Mouse (Mus musculus) MEL (cell line): ENCODE data around the gene Hpse. TPM values are rescaled to one million over a fixed set of nuclear protein-coding genes. Genes with fewer than 3 reads are reported as not detected.
A peak's percentile ranks its signal among the peaks of the same experiment; 100 is the strongest.

Source experiments
- DNase-seq: peaks from one replicate; pipeline ENCODE4 v3.0.0; 2011; ENCODE audit warnings: low read depth, low spot score
- H3K27ac ChIP-seq: 2 replicates; pipeline ENCODE4 v1.5.1; 2012; ENCODE audit warnings: low read depth, mild to moderate bottlenecking, control low read depth, low read length, moderate library complexity; ENCODE audit not compliant: control insufficient read depth
- H3K27me3 ChIP-seq, 2 experiments: fragments of 150-350 bp in 1 of 2; sonication (generic) in 1 of 2; 2 replicates each; pipeline ENCODE4 v1.6.1; 2012; ENCODE audit warnings: low read length in 2 of 2, mild to moderate bottlenecking in 2 of 2, improper control_type of control experiment in 1 of 2, moderate library complexity in 1 of 2; ENCODE audit not compliant: insufficient read depth in 2 of 2, control insufficient read depth in 1 of 2
- H3K36me3 ChIP-seq, 2 experiments: 2 replicates each; pipeline ENCODE4 v1.6.1; 2012 to 2014; ENCODE audit warnings: low read length in 2 of 2, improper control_type of control experiment in 1 of 2, inconsistent platforms in 1 of 2, mild to moderate bottlenecking in 1 of 2; ENCODE audit not compliant: insufficient read depth in 2 of 2, control insufficient read depth in 1 of 2
- H3K4me1 ChIP-seq, 2 experiments: fragments of 150-350 bp in 1 of 2; sonication (generic) in 1 of 2; 2 replicates each; pipeline ENCODE4 v1.6.1; 2012; ENCODE audit warnings: low read length in 2 of 2, improper control_type of control experiment in 1 of 2, mild to moderate bottlenecking in 1 of 2; ENCODE audit not compliant: insufficient read depth in 2 of 2, control insufficient read depth in 1 of 2
- H3K4me3 ChIP-seq, 2 experiments: fragments of 150-350 bp in 1 of 2; sonication (generic) in 1 of 2; 2 replicates each; pipeline ENCODE4 v1.5.1; 2012; ENCODE audit warnings: low read depth in 2 of 2, low read length in 2 of 2, mild to moderate bottlenecking in 2 of 2, moderate library complexity in 2 of 2, control low read depth in 1 of 2, improper control_type of control experiment in 1 of 2; ENCODE audit not compliant: control insufficient read depth in 1 of 2, insufficient read depth in 1 of 2
- H3K79me2 ChIP-seq: 2 replicates; pipeline ENCODE4 v1.6.1; 2012; ENCODE audit warnings: mild to moderate bottlenecking, low read length, moderate library complexity; ENCODE audit not compliant: control insufficient read depth, poor library complexity, insufficient read depth
- H3K9ac ChIP-seq: 2 replicates; pipeline ENCODE4 v1.6.1; 2012; ENCODE audit warnings: low read depth, mild to moderate bottlenecking, control low read depth, low read length, moderate library complexity; ENCODE audit not compliant: control insufficient read depth, poor library complexity, severe bottlenecking
- H3K9me3 ChIP-seq: fragments of 150-350 bp; sonication (generic); replicated peaks from 2 replicates; pipeline ENCODE4 v1.6.1; 2012; ENCODE audit warnings: mild to moderate bottlenecking, low read length, improper control_type of control experiment, moderate library complexity; ENCODE audit not compliant: insufficient read depth
- BHLHE40 ChIP-seq: IDR thresholded peaks from 2 replicates; pipeline ENCODE4 v1.6.1; 2012; ENCODE audit warnings: low read depth, mild to moderate bottlenecking, inconsistent platforms, low read length, improper control_type of control experiment, borderline replicate concordance
- CTCF ChIP-seq, 3 experiments: IDR thresholded peaks in 2 of 3; conservative IDR thresholded peaks in 1 of 3; 2 replicates each; pipeline ENCODE4 v1.5.1; 2011 to 2012; ENCODE audit warnings: low read length in 3 of 3, low read depth in 2 of 3, mild to moderate bottlenecking in 2 of 3, improper control_type of control experiment in 1 of 3, inconsistent platforms in 1 of 3, mixed read lengths in 1 of 3, moderate library complexity in 1 of 3; ENCODE audit not compliant: control insufficient read depth in 1 of 3, insufficient read depth in 1 of 3, poor library complexity in 1 of 3, severe bottlenecking in 1 of 3
- ELF1 ChIP-seq: IDR thresholded peaks from 2 replicates; pipeline ENCODE4 v1.6.1; 2014; ENCODE audit warnings: low read depth, mild to moderate bottlenecking, inconsistent platforms, low read length, improper control_type of control experiment, moderate library complexity
- EP300 ChIP-seq, 2 experiments: IDR thresholded peaks; 2 replicates each; pipeline ENCODE4 v1.6.1; 2011; ENCODE audit warnings: improper control_type of control experiment in 2 of 2, low read length in 2 of 2, low read depth in 1 of 2, mild to moderate bottlenecking in 1 of 2
- GATA1 ChIP-seq: IDR thresholded peaks from 2 replicates; pipeline ENCODE4 v1.6.1; 2011; ENCODE audit warnings: low read depth, low read length, improper control_type of control experiment
- HCFC1 ChIP-seq: IDR thresholded peaks from 2 replicates; pipeline ENCODE4 v1.6.1; 2012; ENCODE audit warnings: low read depth, mild to moderate bottlenecking, inconsistent platforms, low read length, improper control_type of control experiment, moderate library complexity
- KAT2A ChIP-seq: conservative IDR thresholded peaks from 2 replicates; pipeline ENCODE4 v1.6.1; 2012; ENCODE audit warnings: low read depth, low read length, improper control_type of control experiment, inconsistent platforms
- MAFK ChIP-seq: IDR thresholded peaks from 2 replicates; pipeline ENCODE4 v1.6.1; 2011; ENCODE audit warnings: low read depth, mild to moderate bottlenecking, low read length, improper control_type of control experiment, borderline replicate concordance
- MAZ ChIP-seq: IDR thresholded peaks from 2 replicates; pipeline ENCODE4 v1.6.1; 2012; ENCODE audit warnings: low read depth, mild to moderate bottlenecking, inconsistent platforms, low read length, improper control_type of control experiment
- MXI1 ChIP-seq: IDR thresholded peaks from 2 replicates; pipeline ENCODE4 v1.6.1; 2011; ENCODE audit warnings: mild to moderate bottlenecking, low read depth, low read length, improper control_type of control experiment
- MYB ChIP-seq: IDR thresholded peaks from 2 replicates; pipeline ENCODE4 v1.6.1; 2011; ENCODE audit warnings: mild to moderate bottlenecking, low read depth, low read length, improper control_type of control experiment
- MYC ChIP-seq: IDR thresholded peaks from 2 replicates; pipeline ENCODE4 v1.6.1; 2011; ENCODE audit warnings: low read depth, mild to moderate bottlenecking, low read length, improper control_type of control experiment, moderate library complexity
- NRF1 ChIP-seq: IDR thresholded peaks from 2 replicates; pipeline ENCODE4 v1.6.1; 2014; ENCODE audit warnings: low read depth, mild to moderate bottlenecking, inconsistent platforms, low read length, improper control_type of control experiment, moderate library complexity; ENCODE audit not compliant: poor library complexity, insufficient read depth, severe bottlenecking
- POLR2AphosphoS5 ChIP-seq: IDR thresholded peaks from 2 replicates; pipeline ENCODE4 v1.6.1; 2012; ENCODE audit warnings: low read depth, borderline replicate concordance, mild to moderate bottlenecking, inconsistent platforms, low read length, moderate library complexity, mixed read lengths
- RCOR1 ChIP-seq: IDR thresholded peaks from 2 replicates; pipeline ENCODE4 v1.6.1; 2012; ENCODE audit warnings: low read depth, mild to moderate bottlenecking, inconsistent platforms, low read length, improper control_type of control experiment
- SMC3 ChIP-seq: IDR thresholded peaks from 2 replicates; pipeline ENCODE4 v1.6.1; 2011; ENCODE audit warnings: low read depth, low read length, improper control_type of control experiment
- TAL1 ChIP-seq: IDR thresholded peaks from 2 replicates; pipeline ENCODE4 v1.6.1; 2012; ENCODE audit warnings: mild to moderate bottlenecking, inconsistent platforms, low read length, moderate library complexity, mixed read lengths
- TBP ChIP-seq: IDR thresholded peaks from 2 replicates; pipeline ENCODE4 v1.8.0; 2011; ENCODE audit warnings: low read depth, low read length, improper control_type of control experiment
- TCF12 ChIP-seq: IDR thresholded peaks from 2 replicates; pipeline ENCODE4 v1.6.1; 2014; ENCODE audit warnings: low read depth, mild to moderate bottlenecking, inconsistent platforms, low read length, improper control_type of control experiment, moderate library complexity
- UBTF ChIP-seq: IDR thresholded peaks from 2 replicates; pipeline ENCODE4 v1.6.1; 2012; ENCODE audit warnings: low read depth, mild to moderate bottlenecking, inconsistent platforms, low read length, improper control_type of control experiment, moderate library complexity, borderline replicate concordance; ENCODE audit not compliant: insufficient read depth
- USF1 ChIP-seq: IDR thresholded peaks from 2 replicates; pipeline ENCODE4 v1.6.1; 2014; ENCODE audit warnings: low read depth, mild to moderate bottlenecking, inconsistent platforms, low read length, improper control_type of control experiment, moderate library complexity
- polyA plus RNA-seq, 2 experiments: library from polyadenylated mRNA; stranded (reverse) in 1 of 2; unstranded in 1 of 2; fragments of >175 nt in 1 of 2; fragments of >200 nt in 1 of 2; gene quantifications; 2 replicates each; pipeline versions ENCODE4 v1.2.1 to v1.2.4; 2012; ENCODE audit warnings: low replicate concordance in 2 of 2, low read depth in 1 of 2; ENCODE audit not compliant: insufficient read length in 2 of 2, insufficient read depth in 1 of 2, missing spikeins in 1 of 2
- total RNA-seq: library from RNA; depleted of rRNA; stranded (reverse); fragments of 300-350 nt; gene quantifications from 2 replicates; pipeline ENCODE4 v1.2.3, GENCODE M21; 2012

Gene Hpse
- total and polyA plus RNA-seq, 3 experiments: 0.03 TPM; not detected in 2

GRCm38 (mm10) chr5:100650969-100651368 lies 68.5 kb downstream of the Hpse start:
- TF ChIP-seq HCFC1 (no peak), MXI1 (no peak), KAT2A (no peak), TBP (no peak), GATA1 (no peak), SMC3 (no peak), USF1 (no peak), TAL1 (no peak), EP300 (IDR thresholded peaks at IDR 0.05; ENCODE audit: low read depth in 1 of 2, low read length in 2 of 2) (no peak), ELF1 (no peak), BHLHE40 (no peak), UBTF (no peak), MAFK (no peak)
- no peak for DNase-seq
- Histone ChIP-seq H3K79me2 (no peaks in the 10 kb centered on the region), H3K36me3 (peaks cover 0 to 6% of the 10 kb centered on the region in 2 experiments; a peak in 3 of 4 replicates), H3K9me3 (no peaks in the 10 kb centered on the region), H3K27me3 (no peaks in the 10 kb centered on the region), H3K4me3 (no peak overlapping the region), H3K27ac (no peak overlapping the region), H3K4me1 (peaks cover 3 to 14% of the 10 kb centered on the region in 2 experiments; a peak in 3 of 4 replicates), H3K9ac (no peak overlapping the region)

DNA sequence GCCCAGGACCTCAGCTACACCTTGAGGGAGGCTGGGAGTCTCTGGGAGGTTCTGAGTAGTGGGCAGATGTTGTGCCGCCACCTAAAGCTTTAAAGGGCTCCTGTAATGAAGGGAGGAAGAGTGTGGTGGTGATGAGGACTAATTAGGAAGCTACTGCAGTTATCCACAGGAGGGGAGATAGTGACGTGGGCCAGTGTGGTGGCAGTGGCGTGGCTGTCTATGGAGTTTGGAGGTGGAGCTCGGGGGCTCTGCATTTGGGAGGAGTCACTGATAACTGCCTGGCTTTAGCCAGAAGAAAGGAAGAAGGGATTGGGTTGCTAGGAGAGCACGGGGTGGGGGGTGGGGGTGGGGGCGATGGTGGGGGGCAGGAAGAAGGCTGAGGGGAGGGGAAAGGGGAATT lies 71.0 kb downstream of the Hpse start:
- Histone ChIP-seq H3K4me1 (peaks cover 3 to 26% of the 10 kb centered on the region in 2 experiments), H3K9ac (peak overlapping the region; percentile 20; the same call in 1 of the 2 replicates), H3K27ac (no peak overlapping the region), H3K79me2 (no peaks in the 10 kb centered on the region), H3K27me3 (no peaks in the 10 kb centered on the region), H3K4me3 (peak overlapping the region; percentile 38 to 54), H3K9me3 (no peaks in the 10 kb centered on the region), H3K36me3 (peaks cover 0 to 15% of the 10 kb centered on the region in 2 experiments; a peak in 2 of 4 replicates)
- peak; percentile 54 for DNase-seq
- TF ChIP-seq MYB: no peak
- TF ChIP-seq MAZ: no peak
- no peak for TF ChIP-seq CTCF (IDR thresholded peaks at IDR 0.05 in 2 of 3, conservative IDR thresholded peaks at IDR 0.05 in 1 of 3; ENCODE audit: control insufficient read depth in 1 of 3, insufficient read depth in 1 of 3, low read depth in 2 of 3, low read length in 3 of 3, poor library complexity in 1 of 3, severe bottlenecking in 1 of 3)
- TF ChIP-seq MYC: no peak
- no peak for TF ChIP-seq POLR2AphosphoS5
- TF ChIP-seq GATA1: no peak
- TF ChIP-seq BHLHE40: no peak
- no peak for TF ChIP-seq RCOR1
- TF ChIP-seq TCF12: no peak
- TF ChIP-seq NRF1: no peak
